Mouse (Mus musculus) induced T-regulatory cell, adult 2 months (primary cell): ENCODE measurements around the gene Serpina3c.

ENCODE experiments used
- DNase-seq: peaks from one replicate; pipeline ENCODE4 v3.0.0-alpha.2; 2012; ENCODE audit warnings: low read depth

Gene Serpina3c

GRCm38 (mm10) chr12:104153656-104154055, at the start of gene Serpina3c:
TSS of gene Serpina3c (minus strand) at chr12:104153870.
- DNase-seq = no peak

DNA sequence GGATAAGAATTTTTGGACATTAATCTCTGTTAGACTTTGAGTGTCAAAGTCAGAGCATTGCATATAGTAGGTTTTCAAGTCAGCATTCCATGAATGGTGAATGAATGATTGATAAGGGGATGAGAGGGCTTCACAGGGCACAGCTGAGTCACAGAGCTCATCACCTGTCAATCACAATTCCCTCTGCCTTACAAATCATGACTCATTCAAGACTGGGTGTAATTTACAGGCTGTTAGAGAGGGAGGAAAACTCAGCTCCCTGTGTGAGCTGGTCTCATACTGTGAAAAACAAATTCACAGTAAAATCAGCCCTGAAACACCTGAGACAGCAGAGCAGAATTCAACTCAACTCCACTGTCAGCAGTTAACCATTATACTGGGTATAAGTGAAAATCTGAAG, 37.2 kb upstream of the Serpina3c start:
- DNase-seq = no peak

DNA sequence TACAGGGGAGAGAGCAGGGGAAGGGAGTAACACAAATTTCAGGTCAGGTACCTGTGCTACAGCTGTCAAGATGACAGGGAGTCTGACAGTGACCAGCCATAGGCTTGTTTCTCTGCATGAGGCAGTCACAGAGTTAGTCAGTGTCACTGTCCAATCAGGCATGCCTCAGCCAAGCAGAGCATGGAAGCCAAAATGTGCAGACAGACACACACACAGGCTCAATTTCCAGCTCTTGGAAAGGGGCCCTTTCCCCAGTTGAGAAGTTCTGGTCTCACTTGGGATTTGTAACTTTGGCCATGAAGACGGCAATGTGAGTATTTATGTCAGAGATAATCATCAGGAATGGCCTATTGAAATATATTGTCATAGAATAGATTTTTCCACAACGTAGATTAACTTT, 35.6 kb upstream of the Serpina3c start:
- no peak for DNase-seq

DNA sequence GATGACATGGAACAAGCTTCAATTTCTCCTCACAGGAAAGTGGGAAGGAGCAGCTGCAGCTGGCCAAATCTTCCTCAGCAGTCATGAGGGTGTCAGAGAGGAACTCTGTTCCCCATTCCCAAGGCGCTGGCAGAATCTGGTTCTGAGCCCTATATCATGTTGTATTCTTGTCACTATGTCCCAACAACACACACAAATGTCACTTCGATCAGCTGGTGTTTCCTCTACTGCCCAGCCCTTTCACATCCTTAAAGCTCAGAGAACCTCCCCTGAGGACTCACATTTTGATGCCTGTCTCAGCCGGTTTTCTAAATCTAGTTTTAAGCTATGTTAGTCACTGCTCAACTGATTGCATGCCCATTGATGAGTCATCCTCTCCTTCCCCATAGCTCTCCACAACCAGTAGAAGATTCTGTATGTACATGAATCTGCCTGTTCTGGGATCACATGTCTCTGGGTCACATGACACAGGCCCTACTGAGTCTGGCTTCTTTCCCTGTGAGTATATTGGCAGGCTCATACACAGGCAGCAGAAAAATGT, 32.4 kb upstream of the Serpina3c start:
- DNase-seq = no peak

GRCm38 (mm10) chr12:104185046-104185445, 31.4 kb upstream of the Serpina3c start:
- no peak for DNase-seq

DNA sequence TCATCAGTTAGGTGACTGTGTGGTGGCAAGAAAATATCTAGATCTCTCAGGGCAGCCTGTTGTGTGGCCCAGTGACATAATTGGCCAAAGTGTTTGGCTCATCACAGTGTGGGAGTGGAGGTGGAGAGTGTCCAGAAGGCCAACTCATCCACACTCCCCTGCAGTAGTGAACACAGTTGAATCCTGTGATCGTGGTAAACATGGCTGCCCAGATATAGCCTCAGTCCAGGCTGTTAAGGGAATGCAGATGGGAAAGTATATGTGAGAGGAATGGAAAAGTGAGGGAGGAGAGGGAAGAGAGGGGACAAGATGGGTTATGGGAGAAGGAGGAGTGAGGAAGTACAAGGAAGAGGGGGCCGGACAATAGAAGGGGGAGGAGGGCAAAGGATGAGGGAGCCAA, 25.3 kb upstream of the Serpina3c start:
- no peak for DNase-seq

DNA sequence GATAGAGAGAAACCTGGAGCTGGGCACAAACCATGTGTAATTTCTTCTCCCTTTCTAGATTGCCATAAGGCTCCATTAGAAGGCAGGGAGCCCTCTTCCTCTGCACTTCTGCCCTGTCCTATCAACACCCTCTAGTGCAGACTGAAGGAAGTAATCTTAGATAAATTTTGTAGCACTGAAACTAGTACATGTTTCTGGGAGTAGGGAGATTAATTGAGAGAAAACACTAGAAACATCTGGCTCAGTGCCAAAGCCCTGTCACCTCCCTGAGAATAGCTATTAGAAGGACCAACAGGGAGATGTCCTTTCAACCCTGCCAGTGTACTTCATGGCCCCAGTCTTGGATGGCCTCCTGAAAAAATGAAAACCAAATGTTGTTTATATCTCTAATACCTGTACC, 24.9 kb upstream of the Serpina3c start:
- no peak for DNase-seq

DNA sequence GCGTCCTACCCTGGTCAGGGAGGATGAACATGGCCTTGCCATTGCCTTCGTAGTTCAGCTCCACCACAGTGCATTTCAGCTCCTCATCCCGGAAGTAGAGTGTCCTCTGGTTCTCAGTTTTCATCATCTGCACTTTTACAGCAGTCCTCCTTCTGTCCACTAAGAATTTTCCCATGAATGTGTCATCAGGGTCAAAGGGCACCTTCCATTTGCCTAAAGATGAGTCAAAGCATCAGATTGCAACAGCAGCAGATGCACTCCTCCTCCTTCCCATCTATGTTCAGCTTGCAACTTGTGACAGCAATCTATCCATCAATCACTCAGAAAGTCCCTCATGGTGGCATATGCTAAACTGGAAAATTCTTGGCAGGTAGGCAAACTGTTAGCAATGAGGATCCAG, 22.0 kb upstream of the Serpina3c start:
- DNase-seq = no peak

DNA sequence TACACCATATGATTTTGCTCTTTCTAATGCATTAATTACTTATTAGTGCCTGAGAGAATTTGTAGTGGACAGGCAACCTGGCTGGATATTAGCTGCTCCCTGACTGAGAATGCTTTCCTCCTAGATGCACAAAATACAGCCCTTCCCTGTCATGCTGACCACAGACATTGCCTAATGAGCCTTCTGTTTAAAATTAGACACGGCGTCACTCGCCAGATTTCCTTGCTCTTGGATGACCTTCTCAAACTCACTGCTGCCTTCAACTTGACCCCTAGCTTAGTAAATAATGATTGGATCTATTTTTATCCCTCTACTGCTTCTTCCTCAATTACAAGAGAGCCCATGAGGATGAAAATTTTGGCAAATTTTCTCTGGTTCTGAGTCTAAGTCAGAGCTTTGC, 21.1 kb upstream of the Serpina3c start:
- no peak for DNase-seq

- DNase-seq = no peak
Observed at GRCm38 (mm10) chr12:104153041-104153645, 527 bp downstream of the Serpina3c start.

GRCm38 (mm10) chr12:104151989-104152388, 1.7 kb downstream of the Serpina3c start:
- DNase-seq = no peak

DNA sequence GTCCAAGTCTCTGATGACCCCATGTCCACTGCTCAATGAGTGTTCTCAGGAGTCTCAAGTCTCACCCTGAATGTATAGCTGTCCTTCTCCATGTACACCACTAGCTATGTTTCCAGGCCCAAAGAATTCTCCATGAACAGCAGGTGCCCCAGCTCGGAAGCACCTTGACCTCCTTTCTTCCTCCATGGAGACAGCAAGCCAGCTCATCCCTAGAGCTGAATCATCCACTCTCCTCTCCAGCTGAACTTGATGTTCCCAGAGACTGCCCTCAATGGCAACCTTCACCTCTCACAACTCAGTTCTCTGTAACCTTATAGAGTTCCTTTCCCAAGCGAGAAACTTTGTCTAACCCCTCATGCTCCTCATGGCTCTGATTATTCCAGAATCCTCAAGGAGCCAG, 8.1 kb downstream of the Serpina3c start:
- no peak for DNase-seq

- DNase-seq = no peak
Observed at GRCm38 (mm10) chr12:104143286-104143685, 10.4 kb downstream of the Serpina3c start.

- DNase-seq = peak; percentile 15
Observed at GRCm38 (mm10) chr12:104142427-104142826, 11.2 kb downstream of the Serpina3c start.

DNA sequence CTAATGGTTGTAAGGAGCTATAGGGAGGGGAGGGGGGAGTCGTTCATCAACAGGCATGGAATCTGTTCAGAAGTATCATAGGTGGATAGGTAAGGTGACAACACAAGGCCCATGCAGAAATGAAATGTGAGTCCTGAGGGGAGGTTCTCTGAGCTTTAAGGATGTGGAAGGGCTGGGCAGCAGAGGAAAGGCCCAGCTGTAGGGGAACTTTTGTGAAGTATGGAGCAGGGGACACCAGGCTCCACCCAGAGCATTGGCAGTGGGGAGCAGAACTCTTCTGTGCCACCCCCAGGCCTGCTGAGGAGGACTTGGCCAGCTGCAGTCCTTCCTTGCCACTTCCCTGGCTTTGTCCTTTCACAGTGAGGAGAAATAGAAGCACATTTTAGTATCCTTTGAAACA, 12.2 kb downstream of the Serpina3c start:
- no peak for DNase-seq

- no peak for DNase-seq
Observed at GRCm38 (mm10) chr12:104140543-104141103, 13.0 kb downstream of the Serpina3c start.

DNA sequence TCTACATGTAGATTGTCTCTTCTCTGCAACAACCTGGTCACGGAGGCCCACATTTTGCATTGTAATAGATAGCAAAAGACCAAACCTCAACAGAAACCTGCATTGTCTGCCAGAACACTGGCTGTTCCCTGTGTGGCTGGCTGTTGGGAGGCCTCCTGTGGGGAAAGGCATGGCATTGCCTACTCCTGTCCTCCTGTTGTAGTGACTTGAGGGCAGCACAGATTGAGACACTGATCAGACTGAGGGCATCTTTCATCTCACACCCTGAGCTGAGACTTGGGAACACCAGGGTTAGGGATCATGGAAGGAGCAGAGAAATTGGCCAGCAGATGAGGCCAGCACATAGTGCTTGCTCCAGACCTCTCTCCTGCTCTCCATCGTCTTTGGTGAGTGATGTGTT, 15.5 kb downstream of the Serpina3c start:
- no peak for DNase-seq

- no peak for DNase-seq
Observed at GRCm38 (mm10) chr12:104131041-104131440, 22.6 kb downstream of the Serpina3c start.

DNA sequence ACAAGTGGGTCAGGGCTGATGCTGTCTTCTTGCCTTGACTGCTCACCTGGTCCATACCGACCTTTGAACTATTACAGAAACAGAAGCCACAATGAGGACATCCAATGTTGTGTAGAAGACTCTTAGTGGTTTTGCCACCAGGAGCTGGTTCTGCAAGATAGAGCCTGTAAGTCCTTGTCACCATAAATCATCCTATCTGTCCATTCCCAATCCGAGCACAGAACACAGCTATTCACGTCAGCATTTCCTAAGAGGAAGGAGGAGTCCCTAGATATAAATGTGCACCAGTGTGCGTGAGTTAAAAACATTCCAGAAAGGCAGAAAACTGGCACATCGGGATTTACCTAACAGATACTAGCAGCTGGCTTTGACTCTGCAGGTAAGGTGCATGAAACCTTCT, 26.0 kb downstream of the Serpina3c start, which contains the start of gene Serpina3b:
Serpina3b (plus strand) TSS at position 301 of the 400 bp plus-strand sequence.
- DNase-seq = no peak

DNA sequence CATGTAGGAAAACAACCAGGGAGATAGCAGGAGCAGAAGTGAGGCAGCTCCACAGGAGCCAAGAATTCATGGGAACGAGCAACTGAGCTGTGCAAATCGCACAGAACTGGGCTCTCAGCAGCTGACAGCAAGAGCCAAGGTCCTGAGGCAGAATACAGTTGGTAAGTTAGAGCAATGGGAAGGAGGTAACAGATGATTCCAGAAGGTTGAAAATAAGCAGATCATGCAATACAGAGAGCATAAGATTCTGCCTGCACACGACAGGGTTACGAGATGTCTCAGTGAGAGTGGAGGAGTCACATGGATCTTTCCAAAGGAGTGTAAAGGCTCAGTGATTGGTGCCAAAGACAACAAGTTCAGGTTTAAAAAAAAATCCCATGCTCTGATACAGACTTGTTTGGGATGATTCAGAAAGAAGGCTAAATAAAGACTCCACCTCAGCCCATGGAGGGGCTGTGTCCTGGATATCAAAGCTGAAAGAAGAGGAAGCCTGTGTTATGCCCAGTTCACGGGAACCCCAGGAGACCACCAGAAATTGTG, 28.6 kb downstream of the Serpina3c start:
- DNase-seq = no peak

GRCm38 (mm10) chr12:104123996-104124395, 29.7 kb downstream of the Serpina3c start:
- DNase-seq = no peak

DNA sequence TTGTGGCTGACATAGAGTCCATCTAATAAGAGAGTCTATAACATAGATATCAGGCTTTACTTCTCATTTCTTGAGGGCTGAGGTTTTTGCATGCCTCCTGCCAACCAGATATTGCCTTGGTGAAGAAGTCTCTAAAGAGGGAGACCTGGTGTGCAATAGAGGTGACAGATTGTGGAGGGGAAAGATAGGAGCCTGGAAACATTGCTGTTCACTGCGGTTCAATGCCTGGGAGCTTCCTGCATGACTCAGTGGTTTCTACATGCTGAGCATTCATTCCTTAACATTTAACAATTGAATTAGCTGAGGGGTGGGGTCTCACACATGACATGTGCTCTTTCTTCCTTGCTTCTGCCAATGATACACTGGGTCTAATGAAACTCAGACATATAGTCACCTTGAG, 30.6 kb downstream of the Serpina3c start:
- no peak for DNase-seq

DNA sequence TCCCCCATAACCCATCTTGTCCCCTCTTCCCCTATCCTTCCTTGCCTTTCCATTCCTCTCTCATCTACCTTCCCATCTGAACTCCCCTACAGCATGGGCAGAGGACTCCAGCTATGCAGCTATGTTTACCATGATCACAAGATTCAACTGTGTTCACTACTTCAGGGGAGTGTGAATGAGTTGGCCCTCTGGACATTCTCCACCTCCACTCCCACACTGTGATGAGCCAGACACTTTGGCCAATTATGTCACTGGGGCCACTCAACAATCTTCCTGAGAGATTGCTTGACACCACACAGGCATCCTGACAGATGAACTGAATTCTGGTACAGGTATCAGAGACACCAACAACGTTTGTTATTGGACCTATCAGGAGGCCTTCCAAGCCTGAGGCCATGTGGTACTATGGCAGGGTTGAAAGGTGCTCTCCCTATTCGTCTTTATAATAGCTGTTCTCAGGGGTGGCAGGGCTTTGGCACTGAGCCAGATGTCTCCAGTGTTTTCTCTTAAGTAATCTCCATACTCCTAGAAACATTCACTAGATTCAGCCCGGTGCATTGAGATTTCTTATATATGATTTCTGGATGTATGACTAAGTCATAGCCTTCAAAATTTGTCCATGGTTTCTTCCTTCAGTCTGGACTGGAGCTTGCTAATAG, 38.6 kb downstream of the Serpina3c start:
- DNase-seq = no peak
